Mouse (Mus musculus) regulatory T cell (primary cell): ENCODE measurements around the gene Gp9.

Source experiments
- in situ Hi-C: fragments of 300-600 bp; cut with MboI, MseI; formaldehyde crosslinking; loops from one replicate; pipeline ENCODE4 v1.15.1; 2025; ENCODE audit warnings: high pct_unique_total_duplicates

Gene Gp9

GRCm38 (mm10) chr6:87809651-87810161, 31.8 kb downstream of the Gp9 start:
- in situ Hi-C loops, result no loop called here

GRCm38 (mm10) chr6:87810311-87810710, 32.4 kb downstream of the Gp9 start:
- in situ Hi-C loops, result no loop called here

DNA sequence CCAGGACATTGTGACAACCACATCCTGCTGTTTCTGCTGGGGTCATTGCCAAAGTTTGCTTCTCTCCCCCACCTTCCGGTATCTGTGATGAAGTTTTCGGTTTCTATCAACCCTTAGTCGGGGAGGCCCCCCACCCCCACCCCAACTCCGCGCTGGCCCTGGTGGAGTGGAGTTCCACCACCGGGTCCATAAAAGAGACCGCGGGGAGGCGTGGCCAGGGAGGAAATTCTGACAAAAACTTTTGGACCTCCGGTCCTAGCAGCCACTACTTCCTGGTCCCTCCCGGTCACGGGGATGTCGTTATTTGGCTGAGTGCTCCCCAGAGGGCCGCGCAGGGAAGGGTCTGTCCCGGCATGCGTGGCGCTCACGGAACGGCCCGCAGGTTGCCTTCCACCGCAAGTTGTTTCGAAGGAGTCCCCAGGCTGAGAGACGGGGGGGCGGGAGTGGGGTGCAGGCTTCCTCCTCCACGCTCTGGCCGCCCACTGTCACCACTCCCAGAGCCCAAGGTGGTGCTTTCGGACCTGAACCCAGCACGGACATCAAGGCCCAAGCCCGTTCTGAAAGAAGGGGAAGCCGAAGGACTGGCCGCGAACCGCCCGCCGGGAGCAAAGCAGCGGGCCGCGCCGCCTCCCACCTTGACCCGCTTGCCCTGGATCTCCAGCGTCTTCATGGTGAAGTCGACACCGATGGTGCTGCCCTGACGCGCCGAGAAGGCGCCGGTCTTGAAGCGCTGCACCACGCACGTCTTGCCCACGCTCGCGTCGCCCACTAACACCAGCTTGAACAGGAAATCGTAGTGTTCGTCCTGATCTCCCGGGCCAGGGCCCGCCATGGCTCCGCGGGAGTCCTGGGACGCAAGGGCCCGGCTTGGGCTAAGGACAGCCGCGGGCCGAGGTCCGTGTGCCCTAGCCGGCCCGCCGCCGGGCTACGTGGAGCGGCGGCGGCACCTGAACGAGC, 33.1 kb downstream of the Gp9 start:
- in situ Hi-C loops, result no loop called here

- in situ Hi-C loops, result no loop called here
Observed at GRCm38 (mm10) chr6:87811675-87812338, 33.9 kb downstream of the Gp9 start, which contains the start of gene Rab43. Gene Rab43 (minus strand): TSS chr6:87812164.

DNA sequence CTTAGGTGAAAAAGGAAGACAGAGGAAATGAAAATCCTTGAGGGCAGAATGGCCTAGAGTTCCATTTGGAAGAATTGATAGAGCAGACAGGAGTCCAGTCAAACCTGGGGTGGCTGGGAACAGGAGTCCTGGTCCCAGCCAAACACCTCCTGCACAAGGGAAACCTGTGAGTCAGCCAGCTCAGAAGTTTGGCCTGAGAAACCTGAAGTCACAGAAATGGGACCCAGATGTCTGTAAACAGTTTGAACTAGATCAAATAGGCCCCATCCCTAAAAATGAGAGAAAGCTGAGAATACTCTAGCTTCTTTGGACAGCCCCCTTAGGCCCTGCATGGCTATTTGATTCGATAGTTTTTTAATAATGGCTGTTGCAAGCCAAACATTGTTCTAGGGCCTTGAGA, 34.8 kb downstream of the Gp9 start:
- in situ Hi-C loops, result no loop called here

DNA sequence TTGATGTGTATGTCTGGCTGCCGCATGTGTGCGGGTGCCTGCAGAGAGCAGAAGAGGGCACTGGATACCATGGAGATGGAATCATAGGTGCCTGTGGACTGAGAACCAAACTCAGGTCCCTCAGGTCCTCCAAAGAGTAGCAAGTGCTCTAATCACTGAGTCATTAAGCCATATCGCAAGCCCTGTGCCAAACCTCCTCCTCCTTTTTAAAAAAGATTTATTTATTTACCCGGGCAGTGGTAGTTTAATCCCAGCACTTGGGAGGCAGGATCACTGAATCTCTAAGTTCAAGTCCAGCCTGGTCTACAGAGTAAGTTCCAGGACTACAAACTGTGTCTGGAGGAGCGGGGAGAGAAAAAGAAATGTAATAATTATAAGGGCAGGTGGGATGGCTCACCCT, 36.6 kb downstream of the Gp9 start:
- in situ Hi-C loops, result no loop called here

DNA sequence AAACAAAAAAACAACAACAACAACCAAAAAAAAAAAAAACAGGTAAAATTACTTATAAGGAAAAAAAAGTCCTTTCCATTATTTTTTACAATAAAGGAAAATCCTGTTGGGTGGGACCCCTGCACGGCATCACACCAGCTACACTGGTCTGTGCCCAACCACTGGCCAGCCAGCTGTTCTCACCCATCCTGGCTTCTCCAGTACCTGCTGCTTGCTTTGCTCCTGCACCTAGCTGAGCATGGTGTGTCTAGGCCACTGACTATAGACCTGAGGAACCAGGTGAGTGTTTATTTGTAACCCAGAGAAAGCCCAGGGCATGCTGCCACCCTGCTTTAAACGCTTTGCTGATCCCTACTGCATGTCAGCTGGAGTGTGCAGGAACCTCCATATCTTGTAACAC, 42.5 kb downstream of the Gp9 start:
- in situ Hi-C loops, result no loop called here
